Mouse (Mus musculus) bone marrow, adult 2 months (tissue): ENCODE data around the gene Masp2. TPM values are rescaled to one million over a fixed set of nuclear protein-coding genes. Genes with fewer than 3 reads are reported as not detected.

Experiments used
- H3K27ac ChIP-seq: fragments of 200-500 bp; 2 replicates; pipeline ENCODE4 v1.5.1; 2012; ENCODE audit warnings: low read depth, mild to moderate bottlenecking, control low read depth, inconsistent platforms, low read length; ENCODE audit not compliant: control insufficient read depth, poor library complexity, insufficient read depth
- H3K4me1 ChIP-seq: fragments of 200-500 bp; 2 replicates; pipeline ENCODE4 v1.6.1; 2011; ENCODE audit warnings: low read length; ENCODE audit not compliant: control insufficient read depth, insufficient read depth
- H3K4me3 ChIP-seq: fragments of 200-500 bp; replicated peaks from 2 replicates; pipeline ENCODE3; 2011; ENCODE audit warnings: mild to moderate bottlenecking, low read depth, low read length, control low read depth; ENCODE audit not compliant: control insufficient read depth
- CTCF ChIP-seq: fragments of 200-500 bp; IDR thresholded peaks from 2 replicates; pipeline ENCODE4 v1.5.1; 2011; ENCODE audit warnings: low read length, control low read depth; ENCODE audit not compliant: control insufficient read depth, insufficient read depth
- POLR2A ChIP-seq: fragments of 200-500 bp; IDR thresholded peaks from 2 replicates; pipeline ENCODE4 v1.6.1; 2011; ENCODE audit warnings: low read depth, mild to moderate bottlenecking, control low read depth, low read length, borderline replicate concordance; ENCODE audit not compliant: control insufficient read depth
- WGBS: fragments of 180-500 bp; shearing (Covaris S2); methylation state at CpG from one replicate; pipeline ENCODE4 v1.1.7; 2018; 5-methylcytosine and 5-hydroxymethylcytosine counted together
- polyA plus RNA-seq: library from polyadenylated mRNA; stranded (reverse); fragments of >200 nt; gene quantifications from 2 replicates; pipeline ENCODE4 v1.2.4, GENCODE M21; 2011; ENCODE audit warnings: low replicate concordance; ENCODE audit not compliant: missing spikeins, insufficient read depth, insufficient read length

Gene Masp2
- polyA plus RNA-seq, 1 experiment = 2.6 TPM

DNA sequence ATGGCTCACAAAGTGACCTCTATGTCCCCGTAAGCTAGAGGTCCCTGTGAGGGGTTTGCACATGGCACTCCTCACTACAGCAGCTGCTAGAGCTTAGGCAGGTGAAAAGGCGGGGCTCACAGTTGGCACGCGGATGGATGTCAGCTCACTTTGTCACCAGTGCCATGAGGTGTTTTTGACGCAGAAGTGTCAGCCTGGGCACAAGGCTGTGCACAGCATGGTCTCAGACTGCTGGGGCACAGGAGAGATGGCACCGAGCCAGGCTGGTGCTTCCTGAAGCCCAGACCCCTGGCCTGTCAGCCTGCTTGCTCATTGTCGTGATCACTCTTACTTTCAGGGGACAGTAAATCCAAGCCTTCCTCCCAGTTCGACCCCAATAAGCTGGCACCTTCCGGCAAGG is 21.6 kb upstream of the Masp2 start:
- Histone ChIP-seq H3K4me1 (peaks cover 6% of the 10 kb centered on the region), H3K4me3 (no peak overlapping the region), H3K27ac (no peak overlapping the region)
- TF ChIP-seq CTCF (no peak), POLR2A (no peak)
- 83% methylated on average over 9 of the region's 9 CpGs for WGBS

- TF ChIP-seq CTCF = no peak
- no peak for TF ChIP-seq POLR2A
- Histone ChIP-seq H3K4me1 (peaks cover 6% of the 10 kb centered on the region), H3K4me3 (no peak overlapping the region), H3K27ac (no peak overlapping the region)
- 91% methylated on average over 5 of the region's 5 CpGs for WGBS
Measured at GRCm38 (mm10) chr4:148581422-148581821, 20.9 kb upstream of the Masp2 start.

- H3K27ac ChIP-seq = peak overlapping the region; percentile 34; the same call in 1 of the 2 replicates
Measured at GRCm38 (mm10) chr4:148583257-148583656, 19.1 kb upstream of the Masp2 start.

GRCm38 (mm10) chr4:148586648-148587047 is 15.7 kb upstream of the Masp2 start:
- no peak overlapping the region for H3K4me3 ChIP-seq
- TF ChIP-seq POLR2A = no peak
- TF ChIP-seq CTCF = no peak
- no peak overlapping the region for H3K27ac ChIP-seq
- WGBS = 26% methylated on average over 9 of the region's 9 CpGs
- peaks cover 8% of the 10 kb centered on the region for H3K4me1 ChIP-seq

More at GRCm38 (mm10) chr4:148583257-148583656, 19.1 kb upstream of the Masp2 start:
- TF ChIP-seq CTCF = no peak
- TF ChIP-seq POLR2A = no peak
- Histone ChIP-seq H3K4me3 (no peak overlapping the region), H3K4me1 (peaks cover 6% of the 10 kb centered on the region)
- WGBS = 4% methylated on average over 4 of the region's 4 CpGs

DNA sequence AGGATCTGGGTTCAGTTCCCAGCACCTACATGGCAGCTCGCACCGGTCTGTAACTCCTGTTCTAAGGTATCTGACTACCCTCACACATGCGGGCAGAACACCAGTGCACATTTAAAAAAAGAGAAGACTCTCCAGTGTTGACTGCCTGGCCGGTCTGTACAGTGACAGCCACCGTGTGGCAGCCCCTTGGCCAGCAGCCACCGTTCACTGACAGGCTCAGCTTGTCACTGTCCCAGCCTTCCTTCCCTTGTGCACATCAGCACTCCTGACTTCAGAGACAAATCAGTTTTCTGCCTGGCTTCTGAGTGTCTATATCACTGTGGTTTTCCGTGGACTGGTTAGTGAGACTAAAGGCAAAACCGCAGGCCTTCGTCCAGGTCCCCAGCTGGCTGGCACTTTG is 13.6 kb upstream of the Masp2 start:
- H3K27ac ChIP-seq = no peak overlapping the region
- peaks cover 5% of the 10 kb centered on the region; the same call in 1 of the 2 replicates for H3K4me1 ChIP-seq
- TF ChIP-seq POLR2A = no peak
- TF ChIP-seq CTCF = no peak
- 51% methylated on average over 9 of the region's 9 CpGs for whole genome bisulfite sequencing
- no peak overlapping the region for H3K4me3 ChIP-seq

GRCm38 (mm10) chr4:148589565-148589964 is 12.8 kb upstream of the Masp2 start:
- TF ChIP-seq CTCF (no peak), POLR2A (no peak)
- Histone ChIP-seq H3K4me1 (peaks cover 5% of the 10 kb centered on the region; the same call in 1 of the 2 replicates), H3K4me3 (no peak overlapping the region), H3K27ac (no peak overlapping the region)
- WGBS = 84% methylated on average over 7 of the region's 8 CpGs

DNA sequence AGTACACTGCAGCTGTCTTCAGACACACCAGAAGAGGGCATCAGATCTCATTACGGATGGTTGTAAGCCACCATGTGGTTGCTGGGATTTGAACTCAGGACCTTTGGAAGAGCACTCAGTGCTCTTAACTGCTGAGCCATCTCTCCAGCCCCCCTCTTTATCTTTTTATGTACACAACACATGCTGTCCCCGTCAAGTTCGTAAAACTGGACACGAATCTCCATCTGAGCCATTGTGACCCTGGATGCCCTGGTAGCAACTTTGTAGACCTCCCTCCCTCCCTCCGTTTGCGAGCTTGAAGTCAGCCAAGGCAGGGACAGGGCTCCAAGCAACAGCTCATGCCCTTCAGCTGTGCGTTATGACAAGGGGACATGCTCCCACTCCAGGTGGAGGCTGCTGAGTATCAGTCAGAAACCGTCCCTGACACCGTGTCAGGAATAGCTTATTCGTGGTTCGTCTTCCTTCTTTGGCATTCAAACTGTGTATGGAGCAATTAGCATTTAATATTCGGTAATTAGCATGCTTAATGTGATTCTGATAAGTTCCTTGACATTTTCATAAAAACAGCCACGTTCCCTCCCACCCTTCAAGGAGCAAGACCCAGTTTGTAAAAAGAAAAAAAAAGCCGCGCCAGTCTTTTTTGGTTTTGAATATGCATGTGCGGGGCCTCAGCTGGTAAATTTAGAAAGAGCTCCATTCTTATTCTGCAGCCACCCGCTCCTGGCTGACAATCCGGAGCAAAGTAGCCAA is 11.8 kb upstream of the Masp2 start:
- H3K27ac ChIP-seq = peak overlapping the region; percentile 46; the same call in 1 of the 2 replicates
- H3K4me1 ChIP-seq = peaks cover 5% of the 10 kb centered on the region; the same call in 1 of the 2 replicates
- WGBS = 4% methylated on average over 18 of the region's 18 CpGs
- peak overlapping the region; percentile 85 for H3K4me3 ChIP-seq
- TF ChIP-seq POLR2A (no peak), CTCF (no peak)

GRCm38 (mm10) chr4:148591171-148591630 is 11.2 kb upstream of the Masp2 start, which contains the start of gene Srm:
Srm (plus strand) TSS chr4:148591503.
- Histone ChIP-seq H3K4me3 (peak within 1 kb of the TSS; percentile 85), H3K27ac (peak within 1 kb of the TSS; percentile 46; the same call in 1 of the 2 replicates), H3K4me1 (peaks cover 5% of the 10 kb centered on the region; the same call in 1 of the 2 replicates)
- TF ChIP-seq CTCF (no peak), POLR2A (no peak)
- WGBS = under 1% methylated on average over 43 of the region's 50 CpGs
